Mouse (Mus musculus) splenic B cell, adult 2 months (primary cell): ENCODE measurements at regions not wholly inside any gene's neighbourhood (a gene's known extent, or its start where the extent isn't known, plus 50 kb on each side); places are given as distances from the start of the nearest gene placed in this dataset.

Experiments
- DNase-seq: peaks from one replicate; pipeline ENCODE4 v3.0.0-alpha.2; 2011; ENCODE audit warnings: low read depth, low spot score
- H3K27me3 ChIP-seq: 2 replicates; pipeline ENCODE4 v1.6.1; 2012; ENCODE audit warnings: mild to moderate bottlenecking, low read length, moderate library complexity, mixed read lengths; ENCODE audit not compliant: control insufficient read depth, poor library complexity, insufficient read depth, severe bottlenecking
- H3K36me3 ChIP-seq: 2 replicates; pipeline ENCODE4 v1.6.1; 2012; ENCODE audit warnings: mild to moderate bottlenecking, low read length, moderate library complexity, mixed read lengths; ENCODE audit not compliant: control insufficient read depth, poor library complexity, insufficient read depth, severe bottlenecking

DNA sequence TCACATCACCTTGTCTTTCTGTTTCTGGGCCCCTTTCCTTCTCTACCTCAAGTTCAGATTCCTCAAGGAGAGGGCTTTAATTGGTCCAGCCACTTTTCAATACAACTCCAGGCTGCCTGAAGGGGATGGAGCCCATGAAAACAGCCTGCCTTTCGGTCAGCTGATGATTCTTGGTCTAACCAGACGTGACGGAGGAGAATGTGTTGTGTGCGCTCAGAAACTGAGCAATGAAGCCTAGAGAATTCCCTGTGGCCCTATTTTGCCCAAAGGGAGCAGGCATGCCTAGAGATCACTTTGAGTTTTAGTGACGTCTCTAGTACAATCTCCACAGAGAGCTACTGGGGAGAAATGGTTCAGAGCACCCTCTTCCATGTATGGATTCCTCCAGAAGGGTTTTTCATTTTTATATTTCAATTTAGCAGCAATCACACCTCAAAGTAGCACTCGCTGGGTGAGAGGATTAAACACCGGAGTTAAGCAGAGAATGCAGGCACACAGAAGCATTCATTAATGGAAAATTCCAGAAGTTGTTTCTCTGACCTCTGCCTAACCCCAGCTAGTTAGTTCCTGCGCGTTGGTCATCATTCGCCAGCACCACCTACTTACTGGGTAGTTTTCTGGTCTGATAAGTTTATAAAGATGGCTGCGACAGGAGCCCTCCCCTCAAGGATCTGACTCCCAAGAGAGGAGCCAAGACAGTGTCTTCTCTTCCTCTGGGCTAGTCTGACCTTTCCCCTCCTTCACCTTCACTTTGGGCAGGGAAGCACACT lies 58.8 kb upstream of the Egln3 start:
- DNase-seq: no peak
- no peaks in the 10 kb centered on the region for H3K36me3 ChIP-seq
- no peaks in the 10 kb centered on the region for H3K27me3 ChIP-seq

DNA sequence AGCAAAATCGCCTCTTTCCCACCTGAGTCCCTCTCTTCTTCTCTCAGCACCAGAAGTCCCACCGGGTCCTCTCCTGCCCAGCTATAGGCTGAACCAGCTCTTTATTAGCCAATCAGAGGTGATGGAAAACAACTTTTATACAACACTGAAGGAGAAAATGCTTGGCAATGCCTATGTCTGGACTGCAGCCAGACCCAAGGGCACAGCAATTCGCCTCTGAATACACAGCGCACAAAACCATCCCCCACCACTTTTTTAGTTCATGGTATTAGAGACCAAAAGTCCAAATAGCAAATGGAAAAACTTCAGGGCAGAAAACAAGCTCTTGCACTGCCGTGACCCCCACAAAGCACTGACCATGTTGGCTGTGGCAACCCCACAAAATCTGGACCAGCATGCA lies 57.8 kb upstream of the Egln3 start:
- no peak for DNase-seq
- Histone ChIP-seq H3K27me3 (no peaks in the 10 kb centered on the region), H3K36me3 (no peaks in the 10 kb centered on the region)

DNA sequence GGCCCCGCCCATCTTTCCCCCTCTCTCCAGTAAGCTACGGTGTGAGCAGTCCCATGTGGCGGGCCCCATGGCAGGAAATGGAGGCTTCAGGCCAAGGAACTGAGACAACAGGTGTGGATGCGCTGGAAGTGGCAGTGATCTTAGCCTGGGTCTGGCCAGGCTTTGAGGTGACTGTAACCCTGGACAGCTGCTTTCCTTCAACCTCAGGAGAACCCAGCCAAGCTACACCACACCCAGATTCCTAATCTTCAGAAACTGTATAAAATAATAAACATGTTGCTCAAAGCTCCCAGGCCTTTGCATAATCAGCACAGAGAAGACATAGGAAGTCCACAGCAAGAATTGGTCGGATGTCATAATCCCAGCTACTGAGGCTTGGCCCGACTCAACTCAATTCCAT lies 56.8 kb upstream of the Egln3 start:
- no peak for DNase-seq
- Histone ChIP-seq H3K36me3 (no peaks in the 10 kb centered on the region), H3K27me3 (no peaks in the 10 kb centered on the region)

DNA sequence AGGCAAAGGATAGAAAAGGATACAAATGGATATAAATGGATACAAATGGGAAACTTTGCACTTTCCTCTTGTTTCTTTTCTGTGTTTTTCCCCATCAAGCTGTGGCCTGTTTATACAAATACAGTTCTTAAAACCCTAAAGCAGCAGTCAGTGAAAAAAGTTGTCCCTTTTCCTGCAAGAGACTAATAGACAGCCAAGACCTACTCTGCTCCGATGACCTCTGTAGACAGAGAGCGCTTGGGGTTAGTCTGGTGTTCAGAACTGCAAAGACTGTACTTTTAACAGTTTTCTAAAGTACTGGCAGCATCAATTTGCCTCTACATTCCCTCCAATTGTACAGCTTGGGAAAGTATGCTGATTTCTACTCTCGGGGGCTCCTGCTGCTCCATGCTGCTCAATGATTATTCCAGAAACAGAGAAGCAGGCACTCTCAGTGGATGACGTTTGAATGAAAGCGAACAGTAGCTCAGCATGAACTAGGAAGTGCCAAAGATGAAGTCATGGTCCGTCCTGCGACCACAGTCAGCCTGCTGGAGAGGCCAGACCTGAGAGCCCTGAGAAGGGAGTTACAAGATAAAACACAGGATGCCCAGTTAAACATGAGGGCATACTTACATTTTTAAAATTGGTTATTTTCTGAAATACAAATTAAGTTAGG lies 54.2 kb upstream of the Egln3 start:
- H3K36me3 ChIP-seq: no peaks in the 10 kb centered on the region
- DNase-seq: no peak
- H3K27me3 ChIP-seq: no peaks in the 10 kb centered on the region

DNA sequence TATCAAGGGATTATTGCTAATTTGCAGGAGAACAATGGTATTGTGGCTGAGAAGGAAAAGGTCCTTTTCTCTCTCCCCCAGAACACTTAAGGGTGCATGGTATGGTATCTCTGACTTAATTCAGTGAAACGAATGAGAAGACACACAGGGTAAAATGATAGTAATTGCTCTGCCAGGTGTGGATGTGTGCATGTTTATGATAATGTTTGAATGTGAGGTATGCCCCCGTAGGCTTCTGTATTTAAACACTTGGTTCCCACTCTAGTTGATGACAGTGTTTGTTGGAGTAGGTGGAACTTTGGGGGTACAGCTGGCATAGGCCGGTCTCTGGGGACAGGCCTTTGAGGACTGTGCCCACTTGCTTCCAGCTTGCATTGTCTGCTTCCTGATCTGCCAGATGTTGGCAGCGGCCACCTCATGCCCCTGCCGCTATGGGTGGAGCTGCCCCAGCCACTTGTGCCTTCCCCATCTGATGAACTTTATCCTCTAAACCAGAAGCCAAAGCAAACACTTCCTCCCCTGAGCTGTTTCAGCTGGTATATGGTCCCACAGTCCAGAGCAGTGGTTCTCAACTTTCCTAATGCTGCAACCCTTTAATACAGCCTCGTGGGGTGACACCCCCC lies 53.0 kb upstream of the Egln3 start:
- Histone ChIP-seq H3K27me3 (no peaks in the 10 kb centered on the region), H3K36me3 (no peaks in the 10 kb centered on the region)
- no peak for DNase-seq
